Mouse (Mus musculus) CD8-positive naive resting alpha-beta T cell, adult 2 months (primary cell): Measurements from ENCODE around the gene Iqschfp.

Source experiments
- DNase-seq, 2 experiments: peaks; one replicate each; pipeline ENCODE4 v3.0.0; 2022; ENCODE audit warnings: low read depth in 2 of 2, low spot score in 2 of 2

The Iqschfp gene

GRCm38 (mm10) chr3:68202162-68202902, 310.3 kb downstream of the Iqschfp start:
- DNase-seq: no peak

- no peak for DNase-seq
Measured at GRCm38 (mm10) chr3:68203934-68204467, 312.0 kb downstream of the Iqschfp start.

- no peak for DNase-seq
Measured at GRCm38 (mm10) chr3:68210422-68210821, 318.4 kb downstream of the Iqschfp start.

- DNase-seq: no peak
Measured at GRCm38 (mm10) chr3:68221452-68221851, 329.4 kb downstream of the Iqschfp start.

- DNase-seq: no peak
Measured at GRCm38 (mm10) chr3:68239887-68240286, 347.9 kb downstream of the Iqschfp start.

GRCm38 (mm10) chr3:68243239-68243638, 351.2 kb downstream of the Iqschfp start:
- no peak for DNase-seq

GRCm38 (mm10) chr3:68246154-68246553, 354.1 kb downstream of the Iqschfp start:
- no peak for DNase-seq

GRCm38 (mm10) chr3:68250589-68250988, 358.6 kb downstream of the Iqschfp start:
- DNase-seq: no peak

GRCm38 (mm10) chr3:68252335-68252734, 360.3 kb downstream of the Iqschfp start:
- no peak for DNase-seq

GRCm38 (mm10) chr3:68262304-68262703, 370.3 kb downstream of the Iqschfp start:
- DNase-seq: no peak

- DNase-seq: no peak
Measured at GRCm38 (mm10) chr3:68267905-68268304, 375.9 kb downstream of the Iqschfp start.

- DNase-seq: no peak
Measured at GRCm38 (mm10) chr3:68269251-68269650, 377.2 kb downstream of the Iqschfp start.

GRCm38 (mm10) chr3:68270246-68270645, 378.2 kb downstream of the Iqschfp start:
- no peak for DNase-seq

- no peak for DNase-seq
Measured at GRCm38 (mm10) chr3:68271457-68271856, 379.4 kb downstream of the Iqschfp start.

GRCm38 (mm10) chr3:68271881-68272280, 379.8 kb downstream of the Iqschfp start:
- DNase-seq: no peak

GRCm38 (mm10) chr3:68282844-68283594, 391.0 kb downstream of the Iqschfp start:
- no peak for DNase-seq

- DNase-seq: no peak
Measured at GRCm38 (mm10) chr3:68283595-68283991, 391.6 kb downstream of the Iqschfp start.

- no peak for DNase-seq
Measured at GRCm38 (mm10) chr3:68284500-68284899, 392.5 kb downstream of the Iqschfp start.

GRCm38 (mm10) chr3:68296752-68297151, 404.7 kb downstream of the Iqschfp start:
- no peak for DNase-seq

- DNase-seq: no peak
Measured at GRCm38 (mm10) chr3:68305647-68306046, 413.6 kb downstream of the Iqschfp start.

GRCm38 (mm10) chr3:68306726-68307125, 414.7 kb downstream of the Iqschfp start:
- DNase-seq: no peak

- no peak for DNase-seq
Measured at GRCm38 (mm10) chr3:68325575-68325974, 433.5 kb downstream of the Iqschfp start.
